Mouse (Mus musculus) gastrocnemius, adult 8-10 months (tissue): ENCODE results near the gene Maml3. TPM values are rescaled to one million over a fixed set of nuclear protein-coding genes. Genes with fewer than 3 reads are reported as not detected.

Source experiments
- DNase-seq, 2 experiments: peaks; one replicate each; pipeline ENCODE4 v3.0.0; 2022; ENCODE audit warnings: low spot score in 2 of 2
- total RNA-seq, 4 experiments: library from RNA; stranded (reverse); gene quantifications; 2 replicates each; pipeline ENCODE4 v1.2.4; 2022

Gene Maml3
- total RNA-seq, 4 experiments from 2014 or later: 1.2 to 2.4 (median 1.8) TPM

- no peak for DNase-seq
These were observed 391.6 kb downstream of the Maml3 start for GRCm38 (mm10) chr3:51713233-51713632.

GRCm38 (mm10) chr3:51712382-51712781, 392.5 kb downstream of the Maml3 start:
- DNase-seq: no peak

GRCm38 (mm10) chr3:51708746-51709411, 396.0 kb downstream of the Maml3 start:
- DNase-seq: peak; percentile 83 to 85

- no peak for DNase-seq
These were observed 396.5 kb downstream of the Maml3 start for GRCm38 (mm10) chr3:51708375-51708745.

- no peak for DNase-seq
These were observed 399.7 kb downstream of the Maml3 start for GRCm38 (mm10) chr3:51705220-51705619.

- DNase-seq: no peak
These were observed 401.4 kb downstream of the Maml3 start for GRCm38 (mm10) chr3:51703478-51703877.

- no peak for DNase-seq
These were observed 402.1 kb downstream of the Maml3 start for GRCm38 (mm10) chr3:51702701-51703286.

- DNase-seq: no peak
These were observed 402.9 kb downstream of the Maml3 start for GRCm38 (mm10) chr3:51701950-51702349.

- peak; percentile 62 to 73 for DNase-seq
These were observed 403.6 kb downstream of the Maml3 start for GRCm38 (mm10) chr3:51701281-51701751.

- DNase-seq: no peak
These were observed 404.1 kb downstream of the Maml3 start for GRCm38 (mm10) chr3:51700731-51701280.

GRCm38 (mm10) chr3:51700123-51700522, 404.8 kb downstream of the Maml3 start:
- DNase-seq: no peak

GRCm38 (mm10) chr3:51697931-51698330, 406.9 kb downstream of the Maml3 start:
- no peak for DNase-seq

- no peak for DNase-seq
These were observed 409.2 kb downstream of the Maml3 start for GRCm38 (mm10) chr3:51695713-51696112.

GRCm38 (mm10) chr3:51694576-51694975, 410.3 kb downstream of the Maml3 start:
- no peak for DNase-seq

- DNase-seq: no peak
These were observed 411.7 kb downstream of the Maml3 start for GRCm38 (mm10) chr3:51693196-51693595.

GRCm38 (mm10) chr3:51688725-51689124, 416.2 kb downstream of the Maml3 start:
- no peak for DNase-seq

- DNase-seq: no peak
These were observed 418.1 kb downstream of the Maml3 start for GRCm38 (mm10) chr3:51686791-51687190.

GRCm38 (mm10) chr3:51686316-51686715, 418.6 kb downstream of the Maml3 start:
- DNase-seq: no peak

- no peak for DNase-seq
These were observed 419.3 kb downstream of the Maml3 start for GRCm38 (mm10) chr3:51685539-51685938.

GRCm38 (mm10) chr3:51674963-51675362, 429.9 kb downstream of the Maml3 start:
- DNase-seq: no peak

GRCm38 (mm10) chr3:51673408-51674086, 431.3 kb downstream of the Maml3 start:
- peak; percentile 26 to 52 for DNase-seq

GRCm38 (mm10) chr3:51672631-51673030, 432.2 kb downstream of the Maml3 start:
- DNase-seq: no peak
